Mouse (Mus musculus): ENCODE data around the gene Ssr1.

Gene Ssr1

GRCm38 (mm10) chr13:37979506-37979905 is 14.5 kb downstream of the Ssr1 start:
- DNase-seq: no peak

DNA sequence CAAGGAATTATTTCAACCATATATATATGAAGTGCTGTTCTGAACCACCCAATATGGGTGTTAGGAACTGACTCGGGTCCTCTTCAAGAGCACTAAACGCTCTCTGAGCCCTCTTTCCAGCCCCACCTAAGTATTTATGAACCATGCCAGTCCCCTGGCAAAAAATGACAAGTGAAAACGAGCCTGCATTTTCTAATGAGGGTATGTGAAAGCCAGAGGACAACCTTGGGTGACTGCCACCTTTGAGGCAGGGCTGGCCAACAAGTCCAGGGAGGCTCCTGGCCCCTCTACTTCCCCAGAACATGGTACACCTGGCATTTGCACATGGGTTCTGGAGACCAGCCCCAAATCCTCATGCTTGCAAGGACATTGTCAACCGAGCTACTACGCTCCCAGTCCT is 19.3 kb downstream of the Ssr1 start:
- DNase-seq: no peak

DNA sequence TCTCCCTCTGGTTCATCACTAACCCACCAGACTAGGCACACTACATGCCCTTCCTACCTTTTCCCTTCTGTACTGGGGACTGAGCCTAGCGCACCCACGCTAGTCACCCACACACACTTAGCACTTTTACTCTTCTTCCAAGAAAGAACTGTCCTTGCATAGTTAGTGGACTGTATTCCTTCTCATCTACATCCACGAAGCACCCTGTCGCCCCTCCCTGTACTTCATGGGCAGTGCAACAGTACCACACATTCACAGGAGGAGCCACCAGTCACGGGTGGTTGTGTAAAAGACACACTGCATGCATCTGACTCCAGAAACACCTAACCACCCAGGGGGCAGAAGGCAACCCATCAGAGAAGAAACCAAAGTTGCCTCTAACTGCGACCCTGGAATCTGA is 20.0 kb downstream of the Ssr1 start:
- no peak for DNase-seq

GRCm38 (mm10) chr13:37970887-37971530 is 23.0 kb downstream of the Ssr1 start:
- DNase-seq: no peak

DNA sequence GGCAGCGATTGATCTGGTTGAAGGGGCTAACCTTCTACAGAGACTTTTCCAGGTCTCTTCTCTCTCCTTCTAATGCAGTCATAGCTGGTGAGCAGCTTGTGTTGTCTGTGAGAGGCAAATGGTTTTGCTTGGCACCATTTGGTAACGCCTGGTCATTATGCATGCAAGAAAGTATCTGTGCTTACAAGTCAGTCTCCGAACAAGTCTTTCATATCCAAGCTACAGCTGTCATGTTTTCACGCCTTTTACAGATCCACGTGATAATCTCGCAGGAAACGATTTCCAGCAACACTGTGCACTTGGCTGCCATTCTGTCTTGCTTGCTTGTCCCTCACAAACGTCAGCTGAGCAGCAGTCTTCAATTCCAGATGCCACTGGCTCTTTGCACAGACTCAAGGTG is 24.0 kb downstream of the Ssr1 start:
- DNase-seq: no peak

- DNase-seq: peak; percentile 68
Observed at GRCm38 (mm10) chr13:37969337-37969736, 24.7 kb downstream of the Ssr1 start.

DNA sequence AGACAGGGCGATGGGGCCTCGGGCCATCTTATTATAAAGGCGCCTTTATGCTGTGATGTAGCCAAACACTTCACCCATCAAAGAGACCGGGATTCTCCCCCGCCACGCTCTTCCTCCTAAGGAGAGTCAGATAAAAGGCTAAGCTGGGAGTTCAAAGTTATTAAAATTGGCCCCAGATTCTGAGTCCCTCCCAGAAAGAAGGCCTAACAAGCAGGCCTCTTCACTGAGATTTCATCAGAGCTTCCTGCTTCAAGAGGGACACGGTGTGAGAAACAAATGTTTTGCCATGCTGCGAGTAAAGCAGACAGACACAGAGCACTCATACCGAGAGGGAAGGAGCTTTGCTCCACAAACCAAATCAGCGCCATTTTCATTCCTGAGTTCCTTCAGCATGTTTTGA is 26.5 kb downstream of the Ssr1 start:
- DNase-seq: no peak

- no peak for DNase-seq
Observed at GRCm38 (mm10) chr13:37967052-37967437, 27.0 kb downstream of the Ssr1 start.

- DNase-seq: no peak
Observed at GRCm38 (mm10) chr13:37966256-37967051, 27.6 kb downstream of the Ssr1 start.

- no peak for DNase-seq
Observed at GRCm38 (mm10) chr13:37965126-37965914, 28.7 kb downstream of the Ssr1 start.

DNA sequence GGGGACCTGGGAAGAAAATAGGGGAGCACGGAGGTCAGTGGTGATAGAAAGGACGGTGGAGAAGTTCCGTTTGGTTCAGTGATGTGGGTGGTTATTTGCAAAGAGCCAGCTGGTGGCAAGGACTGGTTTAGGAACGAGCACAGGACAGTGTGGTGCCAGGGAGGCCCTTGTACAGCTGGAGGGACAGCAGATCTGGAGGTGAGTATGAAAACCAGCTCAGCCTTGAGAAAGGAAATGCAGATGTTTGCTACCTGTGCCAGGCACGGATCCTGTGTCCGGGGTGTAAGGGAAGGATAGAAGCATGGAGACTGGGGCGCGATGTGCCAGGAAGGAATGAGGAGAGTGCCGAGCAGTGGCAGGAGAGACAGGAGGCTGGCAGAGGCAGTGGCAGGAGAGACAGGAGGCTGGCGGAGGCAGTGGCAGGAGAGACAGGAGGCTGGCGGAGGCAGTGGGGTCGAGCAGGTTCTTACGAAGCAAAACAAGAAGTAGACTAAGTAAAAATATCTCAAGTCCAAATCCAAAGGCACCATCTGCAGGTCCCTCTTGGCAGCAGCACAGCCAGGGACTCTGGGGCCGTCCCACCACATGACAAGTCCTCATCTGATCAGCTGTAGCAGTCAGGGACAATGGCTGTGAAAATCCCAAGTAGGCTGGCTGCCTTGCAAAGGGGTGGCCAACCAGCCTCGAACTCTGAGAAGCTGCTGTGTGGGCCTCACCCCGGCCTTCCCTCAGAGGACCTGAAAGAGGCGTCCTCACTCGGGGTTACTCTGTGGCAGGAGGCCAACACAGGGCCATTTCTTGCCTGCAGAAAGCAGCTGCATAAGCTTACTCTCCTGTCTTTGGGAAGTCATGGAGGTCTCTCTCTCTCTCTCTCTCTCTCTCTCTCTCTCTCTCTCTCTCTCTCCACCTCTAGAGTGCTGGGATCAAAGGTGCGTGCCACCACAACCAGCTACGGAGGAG is 29.6 kb downstream of the Ssr1 start:
- no peak for DNase-seq

DNA sequence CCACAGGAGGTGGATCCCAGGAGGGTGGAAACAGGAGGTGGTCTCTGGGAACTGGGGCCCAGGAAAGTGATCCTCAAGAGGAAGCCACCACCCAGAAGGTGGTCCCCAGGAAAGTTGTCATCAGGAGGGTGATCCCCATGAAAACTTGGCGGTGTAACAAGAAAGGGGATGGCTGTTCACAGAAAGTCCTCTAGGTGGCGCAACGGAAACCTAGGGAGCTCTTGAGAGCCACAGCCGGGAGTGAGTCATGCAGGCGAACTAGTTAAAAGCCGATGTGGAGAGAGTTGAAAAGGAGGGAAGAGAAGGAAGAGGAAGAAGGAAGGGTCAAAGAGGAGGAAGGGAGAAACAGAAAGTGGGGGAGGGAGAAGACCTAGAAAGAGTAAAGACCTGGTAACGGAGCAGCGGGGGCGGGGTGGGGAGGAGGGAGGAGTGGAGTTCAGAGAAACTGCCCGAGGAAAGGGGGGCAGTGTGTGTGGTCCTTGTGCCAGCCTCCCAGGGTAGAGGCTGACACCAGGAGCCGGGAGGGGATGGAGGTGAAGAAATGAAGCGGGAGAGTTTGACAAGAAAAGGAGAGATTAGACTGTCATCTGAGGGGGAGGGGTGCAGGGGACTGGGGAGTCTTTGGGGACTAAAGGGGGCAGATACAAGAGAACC is 30.5 kb downstream of the Ssr1 start:
- DNase-seq: peak; percentile 50

DNA sequence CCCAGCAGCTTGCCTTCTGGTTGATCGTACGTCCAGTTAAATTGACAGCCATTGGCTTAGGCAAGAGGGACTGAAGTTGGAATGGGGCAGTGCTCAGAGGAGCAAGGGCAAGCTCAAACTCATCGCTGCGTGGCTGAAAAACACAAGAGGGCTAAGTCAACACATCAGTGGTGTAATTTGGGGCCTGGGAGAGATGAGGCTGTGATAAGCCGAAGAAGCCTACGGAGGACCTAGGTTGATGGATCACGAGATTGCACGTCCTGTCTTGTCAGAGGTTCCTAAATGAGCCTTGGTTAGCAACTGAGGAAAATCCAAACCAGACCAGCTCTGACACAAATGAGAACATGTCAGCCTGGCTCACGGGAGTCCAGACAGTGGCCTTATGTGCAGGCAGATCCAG is 31.5 kb downstream of the Ssr1 start:
- no peak for DNase-seq

DNA sequence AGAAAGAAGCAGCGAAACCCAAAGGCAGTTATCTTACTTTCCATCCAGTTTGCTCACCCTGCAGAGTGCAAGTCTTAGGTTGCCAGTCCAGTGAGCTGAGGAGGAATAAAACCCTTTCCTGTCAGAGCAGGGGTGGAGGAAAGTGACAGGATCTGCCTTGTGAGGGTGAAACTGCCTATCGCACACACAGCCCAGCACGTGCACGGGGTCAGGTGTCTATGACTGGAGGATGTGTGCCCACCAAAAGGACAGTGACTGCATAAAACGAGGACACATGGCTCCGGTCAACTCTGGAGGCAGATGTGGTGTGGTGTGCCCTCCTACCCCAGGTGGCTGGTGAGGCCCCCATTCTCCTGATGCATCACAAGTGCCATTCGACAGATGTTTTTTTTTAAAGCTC is 34.1 kb downstream of the Ssr1 start:
- DNase-seq: no peak

GRCm38 (mm10) chr13:37959239-37959907 is 34.6 kb downstream of the Ssr1 start:
- DNase-seq: no peak

DNA sequence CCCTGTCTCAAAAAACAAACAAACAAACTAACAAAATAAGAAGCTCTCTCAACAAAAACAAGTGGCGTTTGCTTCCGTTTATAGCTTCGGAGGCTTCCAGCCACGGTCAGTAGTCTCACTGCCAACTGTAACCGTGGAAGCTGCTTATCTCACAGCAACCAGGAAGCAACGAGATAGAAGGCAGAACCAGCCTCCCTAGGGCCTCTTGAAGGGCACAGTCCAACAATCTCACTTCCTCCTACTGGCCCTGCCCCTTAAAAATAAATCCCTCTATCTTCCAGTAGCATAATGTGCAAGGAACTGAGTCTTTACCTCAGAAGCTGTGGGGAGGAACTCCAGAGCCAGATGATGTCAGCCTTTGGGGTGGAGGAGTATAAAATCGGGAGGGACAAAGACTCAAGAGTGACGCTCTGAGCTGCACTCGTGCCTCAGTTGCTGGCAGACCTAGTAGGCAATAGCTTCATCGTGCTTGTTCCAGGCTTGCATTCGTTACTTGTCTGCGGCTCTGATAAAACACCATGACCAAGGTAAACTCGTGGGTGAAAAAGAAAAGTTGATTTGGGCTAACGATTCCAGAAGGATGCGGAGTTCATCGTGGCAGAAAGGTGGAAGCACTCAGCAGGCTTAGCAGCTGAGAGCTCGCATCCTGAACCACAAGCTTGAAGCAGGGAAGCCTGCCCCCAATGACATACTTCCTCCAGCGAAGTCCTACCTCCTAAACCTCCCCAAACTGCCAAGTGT is 35.3 kb downstream of the Ssr1 start:
- DNase-seq: no peak

GRCm38 (mm10) chr13:37954318-37954717 is 39.7 kb downstream of the Ssr1 start:
- no peak for DNase-seq

DNA sequence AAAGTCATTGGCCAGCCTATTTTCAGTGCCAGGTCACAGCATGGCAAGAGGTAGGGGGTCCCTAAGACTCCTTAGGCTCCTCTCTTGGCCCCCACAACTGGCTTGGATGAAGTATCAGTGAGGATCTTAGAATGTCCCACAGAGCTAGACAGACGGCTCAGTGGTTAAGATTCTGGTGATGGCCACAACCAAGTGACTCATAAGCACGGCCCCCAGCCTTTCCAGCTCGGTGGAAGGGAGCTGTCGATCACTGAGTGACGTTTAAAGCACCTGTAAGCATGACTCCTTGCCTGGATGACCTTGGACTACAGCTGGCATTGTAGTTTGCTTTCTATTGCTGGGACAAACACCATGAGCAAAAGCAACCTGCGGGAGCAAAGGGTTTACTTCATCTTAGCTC is 41.0 kb downstream of the Ssr1 start:
- DNase-seq: no peak

GRCm38 (mm10) chr13:37946734-37947133 is 47.3 kb downstream of the Ssr1 start:
- DNase-seq: peak; percentile 53

- no peak for DNase-seq
Observed at GRCm38 (mm10) chr13:37945392-37945791, 48.6 kb downstream of the Ssr1 start.

GRCm38 (mm10) chr13:37944306-37944705 is 49.7 kb downstream of the Ssr1 start:
- no peak for DNase-seq

Data from cerebellum, adult 9-11 months (tissue).